Mouse (Mus musculus): ENCODE data around the gene Zic4.
A peak's percentile ranks its signal among the peaks of the same experiment; 100 is the strongest.

Gene Zic4

GRCm38 (mm10) chr9:91364127-91364970 is 2.1 kb downstream of the Zic4 start:
- no peak for DNase-seq

GRCm38 (mm10) chr9:91364971-91365501 is 2.8 kb downstream of the Zic4 start:
- DNase-seq: no peak

GRCm38 (mm10) chr9:91365664-91366063 is 3.5 kb downstream of the Zic4 start, which contains the start of gene Zic1:
Zic1 (minus strand) TSS chr9:91365810.
- DNase-seq: no peak

- no peak for DNase-seq
These were observed 4.2 kb downstream of the Zic4 start for GRCm38 (mm10) chr9:91366226-91366998.

- DNase-seq: no peak
These were observed 5.0 kb downstream of the Zic4 start for GRCm38 (mm10) chr9:91366999-91367811.

- DNase-seq: no peak
These were observed 5.9 kb downstream of the Zic4 start for GRCm38 (mm10) chr9:91368150-91368549.

- DNase-seq: no peak
These were observed 6.7 kb downstream of the Zic4 start for GRCm38 (mm10) chr9:91368946-91369292.

- DNase-seq: no peak
These were observed 7.2 kb downstream of the Zic4 start for GRCm38 (mm10) chr9:91369293-91369991.

- no peak for DNase-seq
These were observed 8.0 kb downstream of the Zic4 start for GRCm38 (mm10) chr9:91370191-91370708.

GRCm38 (mm10) chr9:91371011-91371410 is 8.8 kb downstream of the Zic4 start:
- no peak for DNase-seq

GRCm38 (mm10) chr9:91371608-91372007 is 9.4 kb downstream of the Zic4 start:
- DNase-seq: no peak

GRCm38 (mm10) chr9:91373811-91374575 is 11.8 kb downstream of the Zic4 start:
- DNase-seq: no peak

GRCm38 (mm10) chr9:91374665-91375064 is 12.5 kb downstream of the Zic4 start:
- DNase-seq: no peak

- DNase-seq: peak; percentile 0
These were observed 15.0 kb downstream of the Zic4 start for GRCm38 (mm10) chr9:91377036-91377872.

GRCm38 (mm10) chr9:91377873-91378150 is 15.6 kb downstream of the Zic4 start:
- DNase-seq: peak; percentile 1

GRCm38 (mm10) chr9:91378411-91379299 is 16.4 kb downstream of the Zic4 start:
- DNase-seq: peak; percentile 6

GRCm38 (mm10) chr9:91379300-91379635 is 17.1 kb downstream of the Zic4 start:
- peak; percentile 2 for DNase-seq

- peak; percentile 1 for DNase-seq
These were observed 17.7 kb downstream of the Zic4 start for GRCm38 (mm10) chr9:91379781-91380457.

- peak; percentile 4 for DNase-seq
These were observed 18.3 kb downstream of the Zic4 start for GRCm38 (mm10) chr9:91380458-91380914.

Measured in right cerebral cortex, postnatal 25 days (tissue).